Mouse (Mus musculus) brain, embryonic 14.5 days (tissue): ENCODE data around the gene Pknox1.
"Not testable (repeated sequence)": the region's sequence is repeated elsewhere in the genome, so short reads cannot be mapped to it uniquely, and the experiment has no call there.

Experiments used
- CTCF ChIP-seq: fragments of 200-500 bp; IDR thresholded peaks from 2 replicates; pipeline ENCODE4 v1.5.1; 2012; ENCODE audit warnings: inconsistent platforms, mild to moderate bottlenecking, moderate library complexity, borderline replicate concordance; ENCODE audit not compliant: insufficient read depth, insufficient read length; ENCODE audit errors: extremely low read depth
- POLR2A ChIP-seq: fragments of 200-500 bp; IDR thresholded peaks from 2 replicates; pipeline ENCODE4 v1.6.1; 2012; ENCODE audit warnings: mild to moderate bottlenecking, inconsistent platforms, borderline replicate concordance; ENCODE audit not compliant: poor library complexity, insufficient read depth, insufficient read length, severe bottlenecking; ENCODE audit errors: extremely low read depth

DNA sequence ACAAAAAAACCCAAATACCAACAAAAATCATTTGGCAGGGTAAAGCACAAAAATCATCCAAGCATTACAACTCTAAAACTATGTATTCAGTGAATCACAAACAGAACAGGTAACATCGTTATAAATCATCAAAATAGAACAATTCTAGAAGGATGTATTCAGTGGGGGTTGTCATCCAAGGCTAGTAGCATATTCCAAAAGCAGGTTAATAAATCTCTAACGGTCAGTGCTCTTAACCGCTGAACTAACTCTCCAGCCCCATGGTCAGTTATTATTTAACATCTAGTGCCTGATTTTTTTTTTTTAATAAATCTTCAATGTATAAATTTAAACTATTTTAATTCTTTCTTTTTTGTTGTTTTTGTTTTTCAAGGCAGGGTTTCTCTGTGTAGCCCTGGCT is 44.6 kb downstream of the Pknox1 start:
- TF ChIP-seq CTCF, POLR2A: not testable (repeated sequence)
